Mouse (Mus musculus): Measurements from ENCODE around the gene Ntng1.

DNA sequence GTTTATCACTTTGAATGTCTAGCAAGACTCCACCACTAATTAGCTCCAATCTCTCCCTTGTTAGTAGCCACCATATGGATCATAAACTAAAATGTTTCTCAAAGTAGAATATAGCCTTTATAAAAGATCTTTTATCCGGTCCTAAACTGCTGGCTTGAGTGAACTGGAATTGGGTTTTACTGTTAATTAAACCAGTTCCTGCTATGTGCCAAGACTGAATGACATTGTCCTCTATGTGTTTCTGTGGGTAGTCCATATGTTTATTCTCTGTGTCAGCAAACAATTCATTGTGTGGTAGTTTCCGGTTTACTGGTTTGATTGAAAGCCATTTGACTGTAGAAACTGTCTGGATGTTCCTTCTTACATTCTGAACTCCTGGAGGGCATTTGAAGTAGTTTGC, 387.4 kb downstream of the Ntng1 start:
- TF ChIP-seq CTCF (conservative IDR thresholded peaks at IDR 0.05; ENCODE audit: low read length) (no peak), NANOG (IDR thresholded peaks at IDR 0.05; ENCODE audit: borderline replicate concordance, low read length) (no peak)

All from E14TG2a.4 (cell line).